Mouse (Mus musculus) neural tube, embryonic 10.5 days (tissue): ENCODE results near the gene Olfr597.
"Not testable (repeated sequence)": the region's sequence is repeated elsewhere in the genome, so short reads cannot be mapped to it uniquely, and the experiment has no call there.

ENCODE experiments used
- DNase-seq: peaks from one replicate; pipeline ENCODE4 v3.0.0-alpha.2; 2017; ENCODE audit warnings: low spot score; ENCODE audit errors: extremely low spot score

Gene Olfr597

DNA sequence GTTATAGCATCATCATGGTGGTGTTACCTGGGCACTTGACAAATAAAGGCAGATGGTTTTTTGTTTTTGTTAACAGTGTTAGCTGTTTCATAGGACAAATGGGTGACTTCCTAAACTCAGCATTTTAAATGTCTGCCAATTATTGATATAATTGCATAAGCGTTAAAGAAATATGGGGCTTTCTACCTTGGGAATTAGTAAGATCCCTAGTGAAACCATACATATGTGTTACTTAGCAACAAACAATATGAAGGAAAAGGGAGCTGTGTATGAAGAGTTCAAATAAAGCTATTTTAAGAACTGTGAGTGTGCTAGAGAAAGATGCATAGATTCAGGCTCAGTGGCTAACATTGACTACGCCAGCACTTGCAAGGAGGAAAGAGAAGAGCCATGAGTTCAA is at the start of gene Olfr597:
Gene Olfr597 (plus strand): TSS at position 301 of the 400 bp plus-strand sequence.
- not testable (repeated sequence) for DNase-seq

DNA sequence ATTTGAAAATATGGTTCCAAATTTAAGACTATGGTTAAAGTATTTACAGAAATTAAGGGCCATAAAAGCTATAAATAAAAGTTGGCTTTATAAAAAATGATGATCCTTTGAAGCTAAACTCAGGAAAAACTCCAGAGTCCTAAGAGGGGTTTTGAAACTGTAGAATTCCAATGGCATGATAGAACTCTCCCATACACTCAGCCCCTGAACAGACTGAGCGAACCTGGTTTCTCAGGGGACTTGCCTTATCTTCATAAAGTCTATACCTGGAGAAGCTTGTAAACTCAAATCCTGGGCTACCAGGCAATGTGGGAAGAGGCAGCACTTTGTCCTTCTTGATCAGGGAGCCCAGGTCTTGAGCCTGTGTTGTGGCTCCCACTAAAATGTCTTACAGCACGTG is 10.8 kb upstream of the Olfr597 start, which contains the start of gene Olfr596:
Gene Olfr596 (plus strand): TSS at position 301 of the 400 bp plus-strand sequence.
- DNase-seq, result not testable (repeated sequence)

DNA sequence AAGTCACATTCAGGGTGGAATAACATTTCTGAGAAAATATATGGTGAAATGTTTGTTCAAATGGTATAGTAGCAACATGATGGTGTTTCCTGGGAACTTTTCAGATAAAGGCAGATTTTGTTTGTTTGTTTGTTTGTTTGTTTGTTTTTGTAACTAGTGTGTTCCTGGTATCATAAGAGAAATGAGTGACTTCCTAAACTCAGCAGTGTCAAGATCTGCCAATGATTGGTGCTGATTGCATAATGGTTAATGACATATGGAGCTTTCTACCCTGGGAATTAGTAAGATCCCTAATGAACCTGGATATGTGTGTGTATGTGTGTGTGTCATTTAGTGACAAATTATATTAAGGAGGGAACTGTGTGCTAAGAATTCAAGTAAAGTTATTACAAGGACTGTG is 7.2 kb downstream of the Olfr597 start, which contains the start of gene Olfr598:
Gene Olfr598 (plus strand): TSS at position 301 of the 400 bp plus-strand sequence.
- no peak for DNase-seq

DNA sequence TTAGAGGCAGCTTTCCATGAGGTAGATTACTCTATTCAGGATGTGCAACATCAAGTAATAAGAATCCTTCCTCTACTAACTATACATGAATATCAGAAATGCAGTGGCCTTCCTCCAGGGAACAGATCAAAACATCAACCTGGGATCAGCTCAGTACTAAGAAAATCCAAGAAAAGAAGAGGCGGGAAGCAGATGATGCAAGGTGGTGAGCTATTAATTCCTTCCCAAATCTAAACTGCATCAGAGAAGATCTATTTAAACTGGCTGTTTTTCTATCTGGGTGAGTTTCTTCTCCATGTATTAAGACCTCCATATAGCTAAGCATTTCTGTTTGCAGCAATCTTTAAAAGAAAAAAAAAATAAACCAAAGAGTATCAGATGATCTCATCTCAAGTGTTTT is 19.5 kb downstream of the Olfr597 start, which contains the start of gene Olfr599:
Gene Olfr599 (plus strand): TSS at position 301 of the 400 bp plus-strand sequence.
- no peak for DNase-seq

DNA sequence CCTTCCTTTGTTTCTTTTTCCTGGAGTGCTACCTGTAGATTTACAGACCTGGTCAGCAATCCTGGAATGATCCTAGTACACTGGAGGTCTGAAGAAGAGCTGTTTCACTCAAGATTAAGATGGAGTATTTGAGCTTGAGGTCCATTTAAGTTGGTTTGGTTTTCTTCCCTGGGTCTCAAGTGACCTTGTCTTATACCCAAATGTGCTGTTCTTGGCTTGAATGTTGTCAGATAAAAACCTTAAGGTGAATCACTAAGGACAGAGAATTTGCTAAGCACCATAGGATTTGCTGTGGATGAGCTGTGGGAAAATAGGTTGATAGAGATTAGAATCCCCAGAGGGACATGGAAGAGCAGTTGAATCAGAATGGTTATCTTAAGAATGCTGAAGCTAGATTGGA is 33.5 kb downstream of the Olfr597 start, which contains the start of gene Olfr600:
Gene Olfr600 (minus strand): TSS at position 101 of the 400 bp plus-strand sequence.
- DNase-seq, result no peak

DNA sequence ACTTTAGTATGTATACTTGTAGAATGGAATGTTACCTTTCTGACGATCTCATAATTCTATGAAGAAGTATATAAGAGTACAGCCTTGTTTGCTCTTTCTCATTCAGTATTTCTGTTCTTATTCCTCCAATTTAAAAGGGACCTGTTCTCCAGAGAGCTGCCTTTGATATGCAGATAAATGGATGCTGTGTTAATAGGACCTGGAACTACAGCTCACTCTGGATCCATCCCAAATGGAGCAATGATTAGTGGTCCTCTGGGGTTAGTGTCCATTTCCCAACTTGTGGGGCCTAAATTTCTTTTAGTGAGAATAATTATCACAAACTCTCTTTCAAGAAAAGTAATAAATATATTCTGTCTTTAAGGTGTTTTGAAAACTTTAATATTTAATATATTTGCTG is 46.4 kb downstream of the Olfr597 start, which contains the start of gene Olfr601:
Gene Olfr601 (minus strand): TSS at position 101 of the 400 bp plus-strand sequence.
- DNase-seq, result no peak
